Mouse (Mus musculus): ENCODE results near the gene Asb8.
A peak's percentile ranks its signal among the peaks of the same experiment; 100 is the strongest.

The Asb8 gene

GRCm38 (mm10) chr15:98116287-98116686 lies 49.1 kb downstream of the Asb8 start:
- DNase-seq (ENCODE audit: low read depth, low spot score) = no peak

- no peak for DNase-seq (ENCODE audit: low read depth, low spot score)
These were observed 49.7 kb downstream of the Asb8 start for GRCm38 (mm10) chr15:98115779-98116163.

GRCm38 (mm10) chr15:98114852-98115778 lies 50.3 kb downstream of the Asb8 start:
- DNase-seq (ENCODE audit: low read depth, low spot score) = no peak

GRCm38 (mm10) chr15:98114098-98114851 lies 51.1 kb downstream of the Asb8 start:
- no peak for DNase-seq (ENCODE audit: low read depth, low spot score)

GRCm38 (mm10) chr15:98111791-98112190 lies 53.6 kb downstream of the Asb8 start:
- DNase-seq (ENCODE audit: low read depth, low spot score) = no peak

GRCm38 (mm10) chr15:98108297-98109152 lies 56.9 kb downstream of the Asb8 start:
- peak; percentile 43 for DNase-seq (ENCODE audit: low read depth, low spot score)

GRCm38 (mm10) chr15:98107703-98108296 lies 57.6 kb downstream of the Asb8 start:
- DNase-seq (ENCODE audit: low read depth, low spot score) = no peak

- no peak for DNase-seq (ENCODE audit: low read depth, low spot score)
These were observed 58.2 kb downstream of the Asb8 start for GRCm38 (mm10) chr15:98107230-98107629.

GRCm38 (mm10) chr15:98106506-98106905 lies 58.9 kb downstream of the Asb8 start:
- no peak for DNase-seq (ENCODE audit: low read depth, low spot score)

- no peak for DNase-seq (ENCODE audit: low read depth, low spot score)
These were observed 63.0 kb downstream of the Asb8 start for GRCm38 (mm10) chr15:98102401-98102800.

GRCm38 (mm10) chr15:98098519-98098918 lies 66.9 kb downstream of the Asb8 start:
- no peak for DNase-seq (ENCODE audit: low read depth, low spot score)

- DNase-seq (ENCODE audit: low read depth, low spot score) = no peak
These were observed 68.5 kb downstream of the Asb8 start for GRCm38 (mm10) chr15:98096957-98097356.

GRCm38 (mm10) chr15:98094905-98095304 lies 70.5 kb downstream of the Asb8 start:
- no peak for DNase-seq (ENCODE audit: low read depth, low spot score)

GRCm38 (mm10) chr15:98093121-98094011 lies 72.1 kb downstream of the Asb8 start, which contains the start of gene Senp1:
Gene Senp1 (minus strand): TSS chr15:98093744.
- DNase-seq (ENCODE audit: low read depth, low spot score) = peak; percentile 80

GRCm38 (mm10) chr15:98092372-98093120 lies 72.9 kb downstream of the Asb8 start, which contains the start of gene Pfkm:
Gene Pfkm (plus strand): TSS chr15:98092589.
- no peak for DNase-seq (ENCODE audit: low read depth, low spot score)

- no peak for DNase-seq (ENCODE audit: low read depth, low spot score)
These were observed 73.6 kb downstream of the Asb8 start for GRCm38 (mm10) chr15:98091841-98092240.

- DNase-seq (ENCODE audit: low read depth, low spot score) = no peak
These were observed 75.8 kb downstream of the Asb8 start for GRCm38 (mm10) chr15:98089421-98090183.

- no peak for DNase-seq (ENCODE audit: low read depth, low spot score)
These were observed 76.5 kb downstream of the Asb8 start for GRCm38 (mm10) chr15:98088889-98089288.

Data from retina, adult 2 months (tissue).